Mouse (Mus musculus): ENCODE measurements around the gene Edf1. TPM values are rescaled to one million over a fixed set of nuclear protein-coding genes. Genes with fewer than 3 reads are reported as not detected.
A peak's percentile ranks its signal among the peaks of the same experiment; 100 is the strongest.

The Edf1 gene
- polyA plus RNA-seq, 1 experiment from 2014 or later = 297 TPM

DNA sequence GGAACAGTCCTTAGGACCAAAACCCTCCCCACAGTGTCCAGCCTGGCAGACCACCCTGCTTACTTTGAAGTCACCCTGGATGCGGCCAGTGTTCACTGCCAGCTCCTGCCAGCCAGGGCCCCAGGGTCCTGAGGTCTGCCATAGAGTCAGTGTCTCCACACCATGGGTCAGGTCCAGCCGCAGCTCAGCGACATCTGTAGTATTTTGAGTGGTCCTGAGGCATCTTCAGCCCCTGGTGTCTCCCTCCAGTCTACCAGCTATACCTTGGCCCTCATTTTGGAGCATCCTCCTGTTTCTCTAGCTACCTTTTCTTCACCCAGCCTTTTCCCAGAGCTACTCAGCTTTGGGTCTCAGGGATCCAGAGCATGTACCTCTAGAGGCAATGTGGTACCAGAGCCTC is 11.7 kb downstream of the Edf1 start:
- Histone ChIP-seq H3K27ac (ENCODE audit: low read length) (no peak overlapping the region), H3K9ac (replicated peaks; ENCODE audit: low read depth) (no peak overlapping the region), H3K27me3 (replicated peaks; ENCODE audit: insufficient read depth, low read length) (no peaks in the 10 kb centered on the region), H3K36me3 (ENCODE audit: insufficient read depth, low read length) (no peaks in the 10 kb centered on the region), H3K4me3 (ENCODE audit: low read depth, low read length) (no peak overlapping the region), H3K4me1 (ENCODE audit: insufficient read depth, low read depth, low read length) (no peaks in the 10 kb centered on the region), H3K9me3 (ENCODE audit: low read length) (no peaks in the 10 kb centered on the region), H3K4me2 (replicated peaks; ENCODE audit: low read depth, low read length) (no peak overlapping the region)
- TF ChIP-seq EP300 (IDR thresholded peaks at IDR 0.05) (no peak), CTCF (IDR thresholded peaks at IDR 0.05) (no peak)
- DNase-seq (ENCODE audit: low spot score) = no peak
- WGBS = 87% methylated on average over 3 of the region's 3 CpGs
- no peak for ATAC-seq

- no peaks in the 10 kb centered on the region for H3K9me3 ChIP-seq (ENCODE audit: low read length)
- H3K4me2 ChIP-seq (replicated peaks; ENCODE audit: low read depth, low read length) = no peak overlapping the region
- no peaks in the 10 kb centered on the region for H3K36me3 ChIP-seq (ENCODE audit: insufficient read depth, low read length)
- DNase-seq (ENCODE audit: low spot score) (no peak), ATAC-seq (no peak)
- H3K27ac ChIP-seq (ENCODE audit: low read length) = no peak overlapping the region
- no peak overlapping the region for H3K9ac ChIP-seq (replicated peaks; ENCODE audit: low read depth)
- no peak for TF ChIP-seq EP300 (IDR thresholded peaks at IDR 0.05)
- TF ChIP-seq CTCF (IDR thresholded peaks at IDR 0.05) = no peak
- 85% methylated on average over 4 of the region's 4 CpGs for WGBS
- H3K4me3 ChIP-seq (ENCODE audit: low read depth, low read length) = no peak overlapping the region
- peaks cover 3% of the 10 kb centered on the region; the same call in 1 of the 2 replicates for H3K27me3 ChIP-seq (replicated peaks; ENCODE audit: insufficient read depth, low read length)
- H3K4me1 ChIP-seq (ENCODE audit: insufficient read depth, low read depth, low read length) = peaks cover 3% of the 10 kb centered on the region; the same call in 1 of the 2 replicates
Measured at GRCm38 (mm10) chr2:25571221-25571620, 13.6 kb downstream of the Edf1 start.

DNA sequence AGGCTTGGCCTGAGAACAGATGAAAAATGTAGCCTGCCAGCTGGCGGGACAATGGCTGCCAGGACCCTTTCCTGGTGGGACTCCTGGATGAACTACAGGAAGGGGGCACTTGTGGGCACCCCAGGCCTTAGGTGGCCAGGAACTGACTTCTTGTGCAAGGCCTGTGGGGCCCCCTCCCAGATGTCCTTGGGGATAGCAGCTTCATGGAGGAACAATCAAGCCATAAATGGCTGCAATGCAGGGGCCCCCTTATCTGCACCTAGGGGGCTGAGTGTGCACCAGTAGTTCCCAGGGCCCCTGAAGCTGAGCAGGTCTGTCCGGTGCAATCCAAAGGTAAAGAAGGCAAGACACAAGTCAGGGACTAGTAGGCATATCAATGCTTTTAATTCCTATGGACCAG is 15.4 kb downstream of the Edf1 start:
- H3K4me2 ChIP-seq (replicated peaks; ENCODE audit: low read depth, low read length) = no peak overlapping the region
- 94% methylated on average over 2 of the region's 2 CpGs for WGBS

GRCm38 (mm10) chr2:25574136-25574535 is 16.5 kb downstream of the Edf1 start:
- Histone ChIP-seq H3K9ac (replicated peaks; ENCODE audit: low read depth) (peak overlapping the region; percentile 46), H3K4me2 (replicated peaks; ENCODE audit: low read depth, low read length) (peak overlapping the region; percentile 81), H3K27ac (ENCODE audit: low read length) (peak overlapping the region; percentile 87; the same call in 1 of the 2 replicates), H3K9me3 (ENCODE audit: low read length) (no peaks in the 10 kb centered on the region), H3K4me1 (ENCODE audit: insufficient read depth, low read depth, low read length) (peaks cover 17% of the 10 kb centered on the region), H3K27me3 (replicated peaks; ENCODE audit: insufficient read depth, low read length) (peaks cover 32% of the 10 kb centered on the region), H3K36me3 (ENCODE audit: insufficient read depth, low read length) (no peaks in the 10 kb centered on the region), H3K4me3 (ENCODE audit: low read depth, low read length) (peak overlapping the region; percentile 46)
- TF ChIP-seq EP300 (IDR thresholded peaks at IDR 0.05) (no peak), CTCF (IDR thresholded peaks at IDR 0.05) (no peak)
- no peak for ATAC-seq
- no peak for DNase-seq (ENCODE audit: low spot score)
- WGBS = 17% methylated on average over 11 of the region's 11 CpGs

More for the DNA sequence above, 15.4 kb downstream of the Edf1 start:
- no peak for DNase-seq (ENCODE audit: low spot score)
- peaks cover 12% of the 10 kb centered on the region for H3K4me1 ChIP-seq (ENCODE audit: insufficient read depth, low read depth, low read length)
- H3K9me3 ChIP-seq (ENCODE audit: low read length) = no peaks in the 10 kb centered on the region
- no peak for ATAC-seq
- no peak overlapping the region for H3K27ac ChIP-seq (ENCODE audit: low read length)
- no peak overlapping the region for H3K4me3 ChIP-seq (ENCODE audit: low read depth, low read length)
- H3K27me3 ChIP-seq (replicated peaks; ENCODE audit: insufficient read depth, low read length) = peaks cover 22% of the 10 kb centered on the region
- TF ChIP-seq CTCF (IDR thresholded peaks at IDR 0.05) (no peak), EP300 (IDR thresholded peaks at IDR 0.05) (no peak)
- no peak overlapping the region for H3K9ac ChIP-seq (replicated peaks; ENCODE audit: low read depth)
- H3K36me3 ChIP-seq (ENCODE audit: insufficient read depth, low read length) = no peaks in the 10 kb centered on the region

- Histone ChIP-seq H3K27me3 (replicated peaks; ENCODE audit: insufficient read depth, low read length) (peaks cover 39% of the 10 kb centered on the region), H3K36me3 (ENCODE audit: insufficient read depth, low read length) (no peaks in the 10 kb centered on the region), H3K4me2 (replicated peaks; ENCODE audit: low read depth, low read length) (peak within 1 kb of the TSS; percentile 81), H3K9ac (replicated peaks; ENCODE audit: low read depth) (peak within 1 kb of the TSS; percentile 46), H3K4me3 (ENCODE audit: low read depth, low read length) (peak within 1 kb of the TSS; percentile 46), H3K4me1 (ENCODE audit: insufficient read depth, low read depth, low read length) (peaks cover 23% of the 10 kb centered on the region), H3K27ac (ENCODE audit: low read length) (peak within 1 kb of the TSS; percentile 87), H3K9me3 (ENCODE audit: low read length) (no peaks in the 10 kb centered on the region)
- peak; percentile 99 for DNase-seq (ENCODE audit: low spot score)
- peak; percentile 98 for ATAC-seq
- no peak for TF ChIP-seq EP300 (IDR thresholded peaks at IDR 0.05)
- TF ChIP-seq CTCF (IDR thresholded peaks at IDR 0.05) = no peak
- WGBS = 1% methylated on average over 41 of the region's 45 CpGs
Measured at GRCm38 (mm10) chr2:25574579-25575431, 17.2 kb downstream of the Edf1 start, which contains the start of the genes Mamdc4 and Phpt1. Gene Mamdc4, minus strand, starts transcription at chr2:25574845. Gene Phpt1, minus strand, starts transcription at chr2:25575224.

GRCm38 (mm10) chr2:25575432-25576027 is 17.9 kb downstream of the Edf1 start:
- 7% methylated on average over 21 of the region's 21 CpGs for WGBS
- Histone ChIP-seq H3K9ac (replicated peaks; ENCODE audit: low read depth) (peak overlapping the region; percentile 23; the same call in 1 of the 2 replicates), H3K27ac (ENCODE audit: low read length) (peak overlapping the region; percentile 87; the same call in 1 of the 2 replicates), H3K27me3 (replicated peaks; ENCODE audit: insufficient read depth, low read length) (peaks cover 46% of the 10 kb centered on the region), H3K4me2 (replicated peaks; ENCODE audit: low read depth, low read length) (peak overlapping the region; percentile 81), H3K9me3 (ENCODE audit: low read length) (no peaks in the 10 kb centered on the region), H3K36me3 (ENCODE audit: insufficient read depth, low read length) (no peaks in the 10 kb centered on the region), H3K4me1 (ENCODE audit: insufficient read depth, low read depth, low read length) (peaks cover 23% of the 10 kb centered on the region), H3K4me3 (ENCODE audit: low read depth, low read length) (peak overlapping the region; percentile 46)
- no peak for TF ChIP-seq CTCF (IDR thresholded peaks at IDR 0.05)
- no peak for TF ChIP-seq EP300 (IDR thresholded peaks at IDR 0.05)
- peak; percentile 27 for ATAC-seq
- DNase-seq (ENCODE audit: low spot score) = peak; percentile 72

Data from lung, postnatal 0 days (tissue).